Mouse (Mus musculus): ENCODE results near the gene Ncoa5.

DNA sequence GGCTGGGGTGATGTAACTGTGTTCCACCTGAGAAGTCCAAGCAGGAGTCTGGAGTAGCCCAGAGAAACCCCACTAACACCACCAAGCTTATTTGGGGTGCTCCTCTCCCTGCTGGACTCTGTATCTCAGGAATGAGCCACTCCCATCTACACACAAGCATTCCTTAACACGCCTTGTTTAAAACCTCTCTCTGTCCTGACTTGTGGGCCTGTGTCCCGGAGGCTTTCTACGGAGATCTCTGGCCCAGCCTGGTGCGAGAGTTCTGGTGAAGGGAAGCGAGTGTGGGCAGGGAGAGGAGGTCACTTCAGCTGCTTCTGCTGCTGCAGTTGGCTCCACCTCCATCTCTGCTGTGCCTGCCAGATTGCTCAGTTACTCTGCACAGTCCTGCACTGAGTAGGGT lies 78.5 kb downstream of the Ncoa5 start:
- TF ChIP-seq CTCF (IDR thresholded peaks at IDR 0.05; ENCODE audit: low read depth), result no peak
- TF ChIP-seq EP300 (IDR thresholded peaks at IDR 0.05; ENCODE audit: low read depth), result no peak

Data from liver, postnatal 0 days (tissue).